Mouse (Mus musculus) spleen, adult 2 months (tissue): ENCODE results near the gene Nup54.

Source experiments
- CTCF ChIP-seq: fragments of 200-500 bp; IDR thresholded peaks from 2 replicates; pipeline ENCODE4 v1.5.1; 2011; ENCODE audit warnings: mild to moderate bottlenecking, inconsistent platforms; ENCODE audit not compliant: insufficient read depth, insufficient read length, insufficient replicate concordance; ENCODE audit errors: extremely low read depth
- POLR2A ChIP-seq: fragments of 200-500 bp; IDR thresholded peaks from 2 replicates; pipeline ENCODE4 v1.6.1; 2011; ENCODE audit warnings: low read depth, low read length, inconsistent platforms

DNA sequence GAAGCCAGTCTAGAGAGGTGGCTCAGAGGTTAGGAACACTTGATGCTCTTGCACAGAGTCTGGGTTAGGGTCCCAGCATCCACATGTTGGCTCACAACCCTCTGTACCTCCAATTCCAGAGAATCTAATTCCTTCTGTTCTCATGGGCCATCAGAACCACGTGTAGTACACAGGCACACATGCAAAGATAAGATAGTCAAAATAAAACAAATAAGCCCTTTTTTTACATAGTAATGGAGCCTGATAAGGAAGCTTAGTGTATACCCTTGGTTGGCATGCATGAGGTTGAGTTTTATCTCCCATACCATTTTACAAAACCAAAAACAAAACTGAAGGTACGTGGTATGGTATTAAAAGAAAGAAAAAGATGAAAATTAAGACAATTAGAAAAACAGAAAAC, 22.4 kb upstream of the Nup54 start:
- TF ChIP-seq CTCF, result no peak
- TF ChIP-seq POLR2A, result no peak
